Mouse (Mus musculus) spleen, adult 18-20 months (tissue): ENCODE measurements at regions not wholly inside any gene's neighbourhood (a gene's known extent, or its start where the extent isn't known, plus 50 kb on each side); places are given as distances from the start of the nearest gene placed in this dataset.
A peak's percentile ranks its signal among the peaks of the same experiment; 100 is the strongest.

ENCODE experiments used
- DNase-seq, 2 experiments: peaks; one replicate each; pipeline ENCODE4 v3.0.0; 2022; ENCODE audit warnings: mixed read lengths in 2 of 2

- DNase-seq: no peak
Observed at GRCm38 (mm10) chr8:44094818-44095217, 385.0 kb upstream of the Adam34 start.

GRCm38 (mm10) chr8:44093491-44093890, 383.6 kb upstream of the Adam34 start:
- DNase-seq: no peak

GRCm38 (mm10) chr8:44082057-44082456, 372.2 kb upstream of the Adam34 start:
- DNase-seq: no peak

GRCm38 (mm10) chr8:44058846-44059245, 349.0 kb upstream of the Adam34 start:
- DNase-seq: no peak

- no peak for DNase-seq
Observed at GRCm38 (mm10) chr8:44042572-44043355, 332.9 kb upstream of the Adam34 start.

- DNase-seq: no peak
Observed at GRCm38 (mm10) chr8:44034211-44034610, 324.4 kb upstream of the Adam34 start.

- DNase-seq: no peak
Observed at GRCm38 (mm10) chr8:44031376-44031775, 321.5 kb upstream of the Adam34 start.

GRCm38 (mm10) chr8:44030972-44031371, 321.1 kb upstream of the Adam34 start:
- DNase-seq: no peak

- no peak for DNase-seq
Observed at GRCm38 (mm10) chr8:44027738-44028137, 317.9 kb upstream of the Adam34 start.

- DNase-seq: peak in 1 of 2 experiments; percentile 2
Observed at GRCm38 (mm10) chr8:44025926-44026325, 316.1 kb upstream of the Adam34 start.

- no peak for DNase-seq
Observed at GRCm38 (mm10) chr8:44024028-44024427, 314.2 kb upstream of the Adam34 start.
